Mouse (Mus musculus): Measurements from ENCODE around the gene Mypn. TPM values are rescaled to one million over a fixed set of nuclear protein-coding genes. Genes with fewer than 3 reads are reported as not detected.

Mypn gene
- total RNA-seq, 2 experiments from 2014 or later: 3.0 to 3.2 TPM

- no peak for TF ChIP-seq CTCF (IDR thresholded peaks at IDR 0.05)
- intact Hi-C loops (cut with DNase I): no loop called here
Observed at GRCm38 (mm10) chr10:63192736-63193135, 11.0 kb downstream of the Mypn start.

DNA sequence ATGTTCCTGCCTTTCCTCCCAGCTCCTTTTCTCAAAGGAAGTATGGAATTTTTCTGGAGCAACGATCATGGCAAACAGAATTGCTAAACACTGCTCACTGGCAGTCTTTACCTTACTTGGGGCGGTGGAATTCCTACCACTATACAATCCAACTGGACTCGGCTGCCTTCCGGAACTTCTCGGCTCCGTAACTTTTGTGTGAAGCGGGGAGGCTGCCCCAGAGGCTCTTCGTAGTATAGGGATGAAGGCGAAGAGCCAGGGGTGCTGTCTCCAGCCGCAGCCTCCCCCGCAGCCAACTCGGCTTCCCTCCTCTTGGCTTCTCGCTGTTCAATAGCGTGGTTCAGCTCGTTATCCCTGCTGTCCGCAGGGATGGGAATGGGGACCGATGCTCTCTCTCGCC is 11.5 kb downstream of the Mypn start:
- H3K27ac ChIP-seq: no peak overlapping the region
- intact Hi-C loops (cut with DNase I): no loop called here
- no peak for TF ChIP-seq CTCF (IDR thresholded peaks at IDR 0.05)
- no peak overlapping the region for H3K4me3 ChIP-seq
- no peak for DNase-seq (ENCODE audit: extremely low spot score in 1 of 2, low spot score in 2 of 2)

More at GRCm38 (mm10) chr10:63192736-63193135, 11.0 kb downstream of the Mypn start:
- Histone ChIP-seq H3K27ac (no peak overlapping the region), H3K4me3 (no peak overlapping the region)
- DNase-seq (ENCODE audit: extremely low spot score in 1 of 2, low spot score in 2 of 2): no peak

DNA sequence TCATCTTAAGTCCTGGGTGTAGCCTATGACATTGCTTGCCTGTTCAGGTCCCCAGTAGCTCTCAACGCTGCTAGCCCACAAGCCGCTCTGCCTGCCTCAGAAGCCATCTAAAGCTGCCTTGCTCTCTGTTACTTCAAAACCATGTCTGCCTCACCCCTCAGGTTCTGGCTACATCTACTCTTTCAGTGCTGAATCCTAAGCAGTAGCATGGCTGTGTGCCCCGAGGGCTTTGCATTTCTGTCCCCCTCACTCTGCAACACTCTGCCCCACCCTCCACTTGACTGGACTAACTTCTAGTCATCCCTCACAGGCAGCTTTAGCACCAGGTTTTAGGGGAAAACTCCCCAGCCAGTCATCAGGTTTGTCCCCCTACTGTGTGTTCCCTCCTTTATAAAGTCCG is 19.3 kb downstream of the Mypn start:
- Histone ChIP-seq H3K4me3 (no peak overlapping the region), H3K27ac (no peak overlapping the region)
- intact Hi-C loops (cut with DNase I): no loop called here
- DNase-seq (ENCODE audit: extremely low spot score in 1 of 2, low spot score in 2 of 2): no peak
- no peak for TF ChIP-seq CTCF (IDR thresholded peaks at IDR 0.05)

GRCm38 (mm10) chr10:63182177-63182768 is 21.5 kb downstream of the Mypn start:
- no peak for DNase-seq (ENCODE audit: extremely low spot score in 1 of 2, low spot score in 2 of 2)
- intact Hi-C loops (cut with DNase I): no loop called here

GRCm38 (mm10) chr10:63181166-63181565 is 22.6 kb downstream of the Mypn start:
- no peak for DNase-seq (ENCODE audit: extremely low spot score in 1 of 2, low spot score in 2 of 2)
- intact Hi-C loops (cut with DNase I): no loop called here
- TF ChIP-seq CTCF (IDR thresholded peaks at IDR 0.05): no peak
- H3K4me3 ChIP-seq: no peak overlapping the region
- no peak overlapping the region for H3K27ac ChIP-seq

More at GRCm38 (mm10) chr10:63182177-63182768, 21.5 kb downstream of the Mypn start:
- Histone ChIP-seq H3K27ac (no peak overlapping the region), H3K4me3 (no peak overlapping the region)
- TF ChIP-seq CTCF (IDR thresholded peaks at IDR 0.05): no peak

DNA sequence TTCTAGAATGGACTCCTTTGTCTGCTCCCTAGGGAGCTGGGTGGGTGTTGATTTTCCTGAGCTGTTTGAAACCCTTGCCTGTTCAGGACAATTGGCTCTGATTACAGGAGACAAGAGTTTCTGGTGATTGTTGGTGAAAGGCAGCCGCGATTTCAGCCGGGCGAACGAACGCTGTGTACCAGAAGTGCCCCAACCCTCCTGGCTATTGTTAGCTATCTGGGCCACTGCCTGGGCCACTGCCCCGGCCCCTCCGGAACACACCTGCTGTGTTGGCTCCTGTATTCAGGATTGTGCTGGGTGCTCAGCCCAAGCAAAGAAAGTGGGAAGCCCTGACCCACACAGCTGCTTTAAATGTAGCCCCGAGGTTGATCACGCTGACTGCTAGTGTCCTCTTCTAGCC is 24.2 kb downstream of the Mypn start:
- no peak for TF ChIP-seq CTCF (IDR thresholded peaks at IDR 0.05)
- DNase-seq (ENCODE audit: extremely low spot score in 1 of 2, low spot score in 2 of 2): no peak
- Histone ChIP-seq H3K4me3 (no peak overlapping the region), H3K27ac (no peak overlapping the region)
- intact Hi-C loops (cut with DNase I): no loop called here

DNA sequence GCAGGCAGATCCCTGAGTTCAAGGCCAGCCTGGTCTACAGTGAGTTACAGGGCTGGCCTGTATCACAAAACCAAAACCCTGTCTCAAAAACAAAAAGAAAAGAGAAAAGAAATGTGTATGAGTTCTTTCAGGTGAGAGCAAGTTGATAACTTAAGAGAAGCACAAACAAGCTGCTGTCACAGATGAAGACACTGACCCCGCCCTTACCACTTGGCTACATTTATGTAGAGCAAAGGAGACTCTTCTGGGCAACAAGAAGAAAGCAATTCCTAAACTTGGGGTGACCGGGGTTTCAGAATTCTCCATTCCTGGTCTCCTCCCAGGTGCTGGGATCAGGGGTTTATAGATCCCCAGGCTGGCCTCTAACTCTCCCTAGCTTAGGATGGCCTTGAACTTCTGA is 25.4 kb downstream of the Mypn start:
- no peak for TF ChIP-seq CTCF (IDR thresholded peaks at IDR 0.05)
- no peak for DNase-seq (ENCODE audit: extremely low spot score in 1 of 2, low spot score in 2 of 2)
- Histone ChIP-seq H3K4me3 (no peak overlapping the region), H3K27ac (no peak overlapping the region)
- intact Hi-C loops (cut with DNase I): no loop called here

DNA sequence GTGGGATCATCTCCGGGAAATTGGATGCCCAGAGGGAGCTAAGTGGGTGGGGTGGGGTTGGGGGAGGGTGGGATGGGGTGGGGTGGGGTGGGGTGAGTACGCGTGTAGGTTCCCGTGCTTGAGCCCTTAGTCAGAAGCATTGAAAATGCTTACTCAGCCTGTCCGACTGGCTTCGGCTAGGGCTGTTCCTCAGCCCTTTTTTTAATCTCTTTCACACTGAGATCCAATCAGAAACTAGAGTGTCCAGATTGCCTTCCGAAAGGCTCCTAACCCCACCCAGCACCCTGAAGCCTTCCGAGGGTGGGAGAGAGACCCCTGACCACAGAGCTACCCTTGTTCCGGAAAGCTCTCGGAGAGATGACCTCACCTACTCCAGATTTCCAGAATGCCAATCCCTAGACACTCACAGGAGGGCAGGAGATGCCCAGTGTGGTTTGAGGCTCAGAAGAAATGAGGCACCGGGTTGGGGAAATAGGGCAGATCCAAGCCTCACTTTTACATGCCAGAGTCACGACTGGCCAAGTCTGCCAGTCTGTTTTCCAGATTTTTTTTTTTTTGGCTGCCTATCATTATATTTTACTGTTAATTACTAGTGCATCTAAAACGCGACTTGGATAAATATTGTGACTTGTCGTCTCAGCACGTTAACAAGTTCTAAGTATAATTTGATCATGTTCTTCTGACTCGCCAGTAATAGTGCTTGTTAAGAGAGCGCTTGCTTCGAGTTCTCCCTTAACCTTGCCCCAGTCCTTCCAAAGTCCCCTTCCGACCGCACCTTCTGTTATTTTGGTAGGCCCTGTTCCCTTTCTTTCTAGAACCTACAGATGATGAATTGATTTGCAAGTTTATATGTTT is 26.2 kb downstream of the Mypn start:
- H3K4me3 ChIP-seq: peak overlapping the region; percentile 11; the same call in 1 of the 2 replicates
- intact Hi-C loops (cut with DNase I): no loop called here
- no peak overlapping the region; the same call in 1 of the 2 replicates for H3K27ac ChIP-seq
- no peak for TF ChIP-seq CTCF (IDR thresholded peaks at IDR 0.05)
- DNase-seq (ENCODE audit: extremely low spot score in 1 of 2, low spot score in 2 of 2): no peak

DNA sequence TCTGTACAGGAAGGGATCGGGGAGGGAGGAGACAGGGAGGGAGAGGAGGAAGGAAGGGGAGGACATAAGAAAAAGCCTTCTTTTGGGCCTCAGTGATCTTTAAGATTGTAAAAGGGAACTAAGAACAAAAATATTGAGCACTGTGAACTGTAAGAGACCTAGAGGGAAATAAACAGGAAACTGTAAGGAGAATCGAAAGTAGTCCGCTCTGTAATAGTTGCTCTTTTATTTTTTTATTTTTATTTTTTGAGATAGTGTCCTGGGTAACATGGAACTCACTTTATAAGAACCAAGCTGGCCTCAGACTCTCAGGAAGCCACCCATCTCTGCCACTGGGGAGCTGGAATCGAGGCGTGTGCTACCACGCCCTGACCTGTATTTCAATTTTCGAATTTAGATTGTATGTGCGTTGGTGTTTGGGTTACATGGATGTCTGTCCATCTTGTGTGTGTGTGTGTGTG is 27.3 kb downstream of the Mypn start:
- TF ChIP-seq CTCF (IDR thresholded peaks at IDR 0.05): no peak
- H3K27ac ChIP-seq: no peak overlapping the region
- intact Hi-C loops (cut with DNase I): no loop called here
- H3K4me3 ChIP-seq: no peak overlapping the region
- DNase-seq (ENCODE audit: extremely low spot score in 1 of 2, low spot score in 2 of 2): no peak

- Histone ChIP-seq H3K4me3 (no peak overlapping the region), H3K27ac (no peak overlapping the region)
- no peak for TF ChIP-seq CTCF (IDR thresholded peaks at IDR 0.05)
- intact Hi-C loops (cut with DNase I): no loop called here
- DNase-seq (ENCODE audit: extremely low spot score in 1 of 2, low spot score in 2 of 2): no peak
Observed at GRCm38 (mm10) chr10:63172089-63172488, 31.7 kb downstream of the Mypn start.

DNA sequence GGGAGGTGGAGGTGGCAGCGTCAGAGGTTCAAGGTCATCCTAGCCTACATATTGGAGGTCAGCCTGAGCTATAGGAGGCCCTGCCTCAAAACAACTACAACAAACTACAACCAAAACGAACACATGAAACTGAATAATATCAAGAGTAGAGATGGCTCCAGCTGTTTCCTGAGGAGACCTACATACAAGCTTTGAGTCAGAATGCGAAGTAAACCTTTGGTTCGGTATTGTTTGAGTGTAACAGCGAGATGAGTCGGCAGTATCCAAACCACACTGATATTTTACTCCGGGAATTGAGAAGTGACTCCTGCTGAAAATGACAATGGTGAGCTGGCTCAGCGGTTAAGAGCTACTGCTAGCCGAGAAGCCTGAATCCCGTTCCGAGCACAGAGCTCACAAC is 34.2 kb downstream of the Mypn start:
- no peak for TF ChIP-seq CTCF (IDR thresholded peaks at IDR 0.05)

GRCm38 (mm10) chr10:63168124-63168523 is 35.6 kb downstream of the Mypn start:
- intact Hi-C loops (cut with DNase I): no loop called here
- no peak for TF ChIP-seq CTCF (IDR thresholded peaks at IDR 0.05)
- Histone ChIP-seq H3K27ac (no peak overlapping the region), H3K4me3 (no peak overlapping the region)
- DNase-seq (ENCODE audit: extremely low spot score in 1 of 2, low spot score in 2 of 2): no peak

More for the DNA sequence above, 34.2 kb downstream of the Mypn start:
- no peak overlapping the region for H3K27ac ChIP-seq
- intact Hi-C loops (cut with DNase I): no loop called here
- H3K4me3 ChIP-seq: no peak overlapping the region
- DNase-seq (ENCODE audit: extremely low spot score in 1 of 2, low spot score in 2 of 2): no peak
